Mouse (Mus musculus) C2C12 (cell line): Measurements from ENCODE around the gene Gps1.

Source experiments
- CTCF ChIP-seq: IDR thresholded peaks from one replicate; pipeline ENCODE4 v1.5.1; 2011; ENCODE audit not compliant: control insufficient read depth, insufficient read depth, insufficient read length
- MAX ChIP-seq: IDR thresholded peaks from one replicate; pipeline ENCODE4 v1.6.1; 2011; ENCODE audit warnings: mild to moderate bottlenecking, control low read depth

GRCm38 (mm10) chr11:120830686-120831085 is 46.6 kb downstream of the Gps1 start:
- no peak for TF ChIP-seq MAX
- TF ChIP-seq CTCF, result no peak
